In the genomic region with DNA sequence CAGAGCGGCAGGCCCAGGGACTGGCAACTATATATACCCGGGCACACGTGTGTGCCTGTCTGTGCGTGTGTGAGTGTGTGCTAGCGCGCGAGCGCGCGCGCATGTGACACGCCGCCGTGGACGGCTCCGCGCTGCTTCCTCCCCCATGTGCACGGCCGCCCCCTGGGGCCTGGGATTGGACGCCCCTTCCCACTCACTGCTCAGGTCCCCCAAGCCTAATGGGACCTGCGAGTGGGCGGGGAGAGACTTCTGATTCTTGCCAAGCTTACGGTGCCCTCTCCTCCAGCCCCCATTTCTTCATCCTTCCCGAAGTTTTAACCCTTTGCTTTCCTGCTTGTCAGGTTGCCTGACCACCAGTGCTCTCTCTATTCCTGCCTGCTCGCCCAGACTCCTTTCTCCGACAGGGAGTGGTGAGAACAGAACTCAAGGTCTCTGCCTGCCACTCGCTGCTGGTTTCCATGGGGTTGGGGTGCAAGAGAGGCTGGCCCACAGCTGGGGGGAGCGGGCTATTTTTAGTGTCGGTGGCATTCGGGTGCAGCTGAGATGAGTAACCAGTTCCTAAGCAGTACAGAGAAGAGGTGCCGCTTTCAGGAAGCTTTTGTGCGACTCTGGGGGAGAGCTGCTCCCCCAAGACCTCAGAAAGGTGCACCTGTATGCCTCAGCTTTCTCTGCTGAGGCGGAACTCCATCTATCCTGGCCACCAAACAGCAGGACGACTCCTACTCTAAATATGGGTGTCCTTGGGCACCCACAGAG, we compare ENCODE assay signal across 8 mouse cellular contexts. TPM values are rescaled to one million over a fixed set of nuclear protein-coding genes. Genes with fewer than 3 reads are reported as not detected.
DNase-seq lines count a peak whose midpoint lies in the region; ATAC-seq and TF ChIP-seq lines count a peak whose summit lies in the region.

No protein-coding gene starts in this region.

- 1% methylated on average over 22 of the region's 34 CpGs for WGBS in forebrain, embryonic 12.5 days
- under 1% methylated on average over 33 of the region's 34 CpGs for WGBS in hindbrain, postnatal 0 days
- WGBS in limb, embryonic 12.5 days: 2% methylated on average over 34 of the region's 34 CpGs
- WGBS in neural tube, embryonic 15.5 days: 2% methylated on average over 34 of the region's 34 CpGs

- H3K27me3 ChIP-seq in ES-Bruce4 (ENCODE audit: control insufficient read depth, insufficient read depth, low read length, poor library complexity, severe bottlenecking): peaks cover 11% of the 10 kb centered on the region; the same call in 1 of the 2 replicates
- peaks cover 79% of the 10 kb centered on the region for H3K27me3 ChIP-seq in forebrain, embryonic 12.5 days
- H3K27me3 ChIP-seq in hindbrain, postnatal 0 days (ENCODE audit: insufficient read depth, low read length): peaks cover 48% of the 10 kb centered on the region
- peaks cover 81% of the 10 kb centered on the region for H3K27me3 ChIP-seq in limb, embryonic 12.5 days
- H3K27me3 ChIP-seq in neural tube, embryonic 15.5 days (replicated peaks): peaks cover 72% of the 10 kb centered on the region

- no peaks in the 10 kb centered on the region for H3K36me3 ChIP-seq in ES-Bruce4 (ENCODE audit: control insufficient read depth, insufficient read depth, low read length, poor library complexity, severe bottlenecking)
- peaks cover 9% of the 10 kb centered on the region for H3K36me3 ChIP-seq in forebrain, embryonic 12.5 days (replicated peaks)
- no peaks in the 10 kb centered on the region for H3K36me3 ChIP-seq in hindbrain, postnatal 0 days (ENCODE audit: insufficient read depth, low read length)
- peaks cover 19% of the 10 kb centered on the region for H3K36me3 ChIP-seq in limb, embryonic 12.5 days
- peaks cover 10% of the 10 kb centered on the region for H3K36me3 ChIP-seq in neural tube, embryonic 15.5 days

- TF ChIP-seq CTCF in gastrocnemius, adult 2 months (IDR thresholded peaks at IDR 0.05): no peak
- TF ChIP-seq CTCF in ES-Bruce4 (IDR thresholded peaks at IDR 0.05; ENCODE audit: low read depth, low read length): no peak
- no peak for TF ChIP-seq CTCF in hindbrain, postnatal 0 days (IDR thresholded peaks at IDR 0.05; ENCODE audit: low read depth)

- no peaks in the 10 kb centered on the region for H3K9me3 ChIP-seq in ES-Bruce4 (replicated peaks; ENCODE audit: control insufficient read depth, insufficient read depth, low read length, poor library complexity, severe bottlenecking)
- H3K9me3 ChIP-seq in forebrain, embryonic 12.5 days: no peaks in the 10 kb centered on the region
- H3K9me3 ChIP-seq in hindbrain, postnatal 0 days (ENCODE audit: low read length): no peaks in the 10 kb centered on the region
- H3K9me3 ChIP-seq in limb, embryonic 12.5 days: no peaks in the 10 kb centered on the region
- H3K9me3 ChIP-seq in neural tube, embryonic 15.5 days (replicated peaks): no peaks in the 10 kb centered on the region

- 0 out of 2 replicates have a peak overlapping the region, but pooled peaks have one; percentile 43 for H3K9ac ChIP-seq in ES-Bruce4 (ENCODE audit: low read depth, poor library complexity, severe bottlenecking)
- H3K9ac ChIP-seq in forebrain, embryonic 12.5 days: peak overlapping the region; percentile 27; the same call in 1 of the 2 replicates
- peak overlapping the region; percentile 34 for H3K9ac ChIP-seq in hindbrain, postnatal 0 days (replicated peaks; ENCODE audit: low read length)
- H3K9ac ChIP-seq in limb, embryonic 12.5 days (replicated peaks): peak overlapping the region; percentile 51
- H3K9ac ChIP-seq in neural tube, embryonic 15.5 days (replicated peaks): peak overlapping the region; percentile 36

- H3K4me2 ChIP-seq in forebrain, embryonic 12.5 days: peak overlapping the region; percentile 63
- H3K4me2 ChIP-seq in hindbrain, postnatal 0 days (ENCODE audit: low read depth, low read length): peak overlapping the region; percentile 70
- H3K4me2 ChIP-seq in limb, embryonic 12.5 days: peak overlapping the region; percentile 77
- H3K4me2 ChIP-seq in neural tube, embryonic 15.5 days: peak overlapping the region; percentile 93

- no peak for TF ChIP-seq POLR2A in ES-Bruce4 (IDR thresholded peaks at IDR 0.05; ENCODE audit: insufficient read depth, low read length)

- H3K27ac ChIP-seq in gastrocnemius, adult 2 months: peak overlapping the region; percentile 28; the same call in 1 of the 2 replicates
- H3K27ac ChIP-seq in ES-Bruce4 (ENCODE audit: insufficient read depth, low read length): no peak overlapping the region
- no peak overlapping the region for H3K27ac ChIP-seq in forebrain, embryonic 12.5 days
- H3K27ac ChIP-seq in hindbrain, postnatal 0 days: no peak overlapping the region
- H3K27ac ChIP-seq in limb, embryonic 12.5 days: no peak overlapping the region
- no peak overlapping the region for H3K27ac ChIP-seq in neural tube, embryonic 15.5 days (replicated peaks)

- peak; percentile 74 for DNase-seq in gastrocnemius, adult 2 months
- DNase-seq in gastrocnemius, postnatal 36 days: no peak
- DNase-seq in hindbrain, postnatal 0 days (ENCODE audit: low spot score): peak; percentile 85
- no peak for DNase-seq in urinary bladder, postnatal 10 days (ENCODE audit: low spot score)

- no peak for TF ChIP-seq EP300 in ES-Bruce4 (IDR thresholded peaks at IDR 0.05; ENCODE audit: insufficient read depth, low read depth, low read length)

- no peaks in the 10 kb centered on the region for H3K4me1 ChIP-seq in ES-Bruce4 (ENCODE audit: control insufficient read depth, insufficient read depth, low read length)
- peaks cover 51% of the 10 kb centered on the region for H3K4me1 ChIP-seq in forebrain, embryonic 12.5 days
- peaks cover 25% of the 10 kb centered on the region; the same call in 1 of the 2 replicates for H3K4me1 ChIP-seq in hindbrain, postnatal 0 days (ENCODE audit: insufficient read depth, low read length)
- peaks cover 42% of the 10 kb centered on the region for H3K4me1 ChIP-seq in limb, embryonic 12.5 days (replicated peaks)
- H3K4me1 ChIP-seq in neural tube, embryonic 15.5 days: peaks cover 54% of the 10 kb centered on the region

- no peak; the same call in 1 of the 2 replicates for ATAC-seq in forebrain, embryonic 12.5 days (ENCODE audit: low FRiP score)
- ATAC-seq in hindbrain, postnatal 0 days: peak; percentile 58
- no peak for ATAC-seq in limb, embryonic 12.5 days (ENCODE audit: insufficient number of reproducible peaks, insufficient read depth, low FRiP score, low TSS enrichment, low read depth)
- peak; percentile 46 for ATAC-seq in neural tube, embryonic 15.5 days (ENCODE audit: low FRiP score)

- H3K4me3 ChIP-seq in gastrocnemius, adult 2 months: peak overlapping the region; percentile 76
- H3K4me3 ChIP-seq in ES-Bruce4 (ENCODE audit: low read depth, low read length): peak overlapping the region; percentile 19
- peak overlapping the region; percentile 42 for H3K4me3 ChIP-seq in forebrain, embryonic 12.5 days (replicated peaks)
- peak overlapping the region; percentile 50 for H3K4me3 ChIP-seq in hindbrain, postnatal 0 days (ENCODE audit: low read length)
- peak overlapping the region; percentile 48 for H3K4me3 ChIP-seq in limb, embryonic 12.5 days (replicated peaks)
- H3K4me3 ChIP-seq in neural tube, embryonic 15.5 days (replicated peaks): peak overlapping the region; percentile 49

- intact Hi-C loops in gastrocnemius, adult 2 months (cut with DNase I): no loop called here
- intact Hi-C loops in gastrocnemius, postnatal 36 days (cut with DNase I): no loop called here

RNA-seq across cellular contexts. Expression of gene Ddn, which starts 1.2 kb away (rescaled TPM):
- total RNA-seq in gastrocnemius, adult 2 months (2021): under 1 TPM; 0.33 to 0.78 TPM
- total RNA-seq in gastrocnemius, postnatal 36 days (2021): under 1 TPM; 0.28 to 0.96 TPM
- not detected in 2 replicates for polyA plus RNA-seq in ES-Bruce4 (2011; ENCODE audit: insufficient read depth, insufficient read length, low read depth, missing spikeins)
- 0.22 TPM in 1 of 2 replicates, not detected in the other for polyA plus RNA-seq in forebrain, embryonic 12.5 days (2016; fragmentation: Nextera tagmentation; extraction: Ambion mirVana)
- total RNA-seq in hindbrain, postnatal 0 days (2014; rRNA removed): 2.7 and 6.5 TPM in 2 replicates
- polyA plus RNA-seq in hindbrain, postnatal 0 days (2015; fragmentation: Nextera tagmentation; extraction: Ambion mirVana): 0.45 and 0.64 TPM in 2 replicates
- 0.23 TPM in 1 of 2 replicates, not detected in the other for polyA plus RNA-seq in limb, embryonic 12.5 days (2016; fragmentation: Nextera tagmentation; extraction: Ambion mirVana)
- 0.18 and 0.36 TPM in 2 replicates for polyA plus RNA-seq in neural tube, embryonic 15.5 days (2015; fragmentation: Nextera tagmentation; extraction: Ambion mirVana)

RNA-seq across cellular contexts. Expression of gene Wnt1, which starts 18.4 kb away (rescaled TPM):
- under 1 TPM in 1 of 2 experiments, not detected in 1; 0.08 TPM for total RNA-seq in gastrocnemius, adult 2 months (2021)
- not detected for total RNA-seq in gastrocnemius, postnatal 36 days (2021)
- not detected in 2 replicates for polyA plus RNA-seq in ES-Bruce4 (2011; ENCODE audit: insufficient read depth, insufficient read length, low read depth, missing spikeins)
- 0.18 and 0.61 TPM in 2 replicates for polyA plus RNA-seq in forebrain, embryonic 12.5 days (2016; fragmentation: Nextera tagmentation; extraction: Ambion mirVana)
- 0.05 TPM in 1 of 2 replicates, not detected in the other for total RNA-seq in hindbrain, postnatal 0 days (2014; rRNA removed)
- 0.52 and 0.59 TPM in 2 replicates for polyA plus RNA-seq in hindbrain, postnatal 0 days (2015; fragmentation: Nextera tagmentation; extraction: Ambion mirVana)
- polyA plus RNA-seq in limb, embryonic 12.5 days (2016; fragmentation: Nextera tagmentation; extraction: Ambion mirVana): not detected in 2 replicates
- 1.0 and 2.0 TPM in 2 replicates for polyA plus RNA-seq in neural tube, embryonic 15.5 days (2015; fragmentation: Nextera tagmentation; extraction: Ambion mirVana)

RNA-seq across cellular contexts. Expression of gene Prkag1, which starts 23.2 kb away (rescaled TPM):
- total RNA-seq in gastrocnemius, adult 2 months (2021): 10 to 100 TPM; 49.0 to 59.5 TPM
- total RNA-seq in gastrocnemius, postnatal 36 days (2021): 10 to 100 TPM; 39.3 to 50.3 TPM
- polyA plus RNA-seq in ES-Bruce4 (2011; ENCODE audit: insufficient read depth, insufficient read length, low read depth, missing spikeins): 51.0 and 61.0 TPM in 2 replicates
- 85.2 and 89.4 TPM in 2 replicates for polyA plus RNA-seq in forebrain, embryonic 12.5 days (2016; fragmentation: Nextera tagmentation; extraction: Ambion mirVana)
- total RNA-seq in hindbrain, postnatal 0 days (2014; rRNA removed): 62.4 and 99.4 TPM in 2 replicates
- 61.1 and 62.3 TPM in 2 replicates for polyA plus RNA-seq in hindbrain, postnatal 0 days (2015; fragmentation: Nextera tagmentation; extraction: Ambion mirVana)
- polyA plus RNA-seq in limb, embryonic 12.5 days (2016; fragmentation: Nextera tagmentation; extraction: Ambion mirVana): 81.4 and 88.4 TPM in 2 replicates
- polyA plus RNA-seq in neural tube, embryonic 15.5 days (2015; fragmentation: Nextera tagmentation; extraction: Ambion mirVana): 66.4 and 72.9 TPM in 2 replicates

RNA-seq across cellular contexts. Expression of gene Wnt10b, which starts 30.1 kb away (rescaled TPM):
- total RNA-seq in gastrocnemius, adult 2 months (2021): 1 to 10 TPM in 1 of 2 experiments, under 1 TPM in 1; 0.97 to 1.4 TPM
- total RNA-seq in gastrocnemius, postnatal 36 days (2021): under 1 TPM; 0.69 to 0.87 TPM
- 1.7 and 1.8 TPM in 2 replicates for polyA plus RNA-seq in ES-Bruce4 (2011; ENCODE audit: insufficient read depth, insufficient read length, low read depth, missing spikeins)
- polyA plus RNA-seq in forebrain, embryonic 12.5 days (2016; fragmentation: Nextera tagmentation; extraction: Ambion mirVana): 0.18 and 0.24 TPM in 2 replicates
- 1.4 and 4.5 TPM in 2 replicates for total RNA-seq in hindbrain, postnatal 0 days (2014; rRNA removed)
- polyA plus RNA-seq in hindbrain, postnatal 0 days (2015; fragmentation: Nextera tagmentation; extraction: Ambion mirVana): 0.29 TPM in 1 of 2 replicates, not detected in the other
- 1.5 and 1.7 TPM in 2 replicates for polyA plus RNA-seq in limb, embryonic 12.5 days (2016; fragmentation: Nextera tagmentation; extraction: Ambion mirVana)
- 0.08 and 0.72 TPM in 2 replicates for polyA plus RNA-seq in neural tube, embryonic 15.5 days (2015; fragmentation: Nextera tagmentation; extraction: Ambion mirVana)

RNA-seq across cellular contexts. Expression of gene Arf3, which starts 45.1 kb away (rescaled TPM):
- total RNA-seq in gastrocnemius, adult 2 months (2021): 1 to 10 TPM; 8.1 to 9.4 TPM
- total RNA-seq in gastrocnemius, postnatal 36 days (2021): 1 to 10 TPM; 7.4 to 8.2 TPM
- polyA plus RNA-seq in ES-Bruce4 (2011; ENCODE audit: insufficient read depth, insufficient read length, low read depth, missing spikeins): 58.4 and 59.3 TPM in 2 replicates
- 58.2 and 58.3 TPM in 2 replicates for polyA plus RNA-seq in forebrain, embryonic 12.5 days (2016; fragmentation: Nextera tagmentation; extraction: Ambion mirVana)
- total RNA-seq in hindbrain, postnatal 0 days (2014; rRNA removed): 127 TPM in 2 replicates
- polyA plus RNA-seq in hindbrain, postnatal 0 days (2015; fragmentation: Nextera tagmentation; extraction: Ambion mirVana): 80.7 and 92.9 TPM in 2 replicates
- 46.5 and 54.1 TPM in 2 replicates for polyA plus RNA-seq in limb, embryonic 12.5 days (2016; fragmentation: Nextera tagmentation; extraction: Ambion mirVana)
- 97.8 TPM in 2 replicates for polyA plus RNA-seq in neural tube, embryonic 15.5 days (2015; fragmentation: Nextera tagmentation; extraction: Ambion mirVana)

Comparison
In these comparisons a context has a peak if more than half of its experiments do, and no peak if none do; other contexts are left out.
1. DNase-seq: peak in gastrocnemius, adult 2 months (single experiment) and hindbrain, postnatal 0 days (single experiment); none in gastrocnemius, postnatal 36 days (0 of 2) and urinary bladder, postnatal 10 days (single experiment).
2. H3K4me3 ChIP-seq: peak in every context shown above with its lines; median percentile 76 in gastrocnemius, adult 2 months; 50 in hindbrain, postnatal 0 days; 49 in neural tube, embryonic 15.5 days; 48 in limb, embryonic 12.5 days; 42 in forebrain, embryonic 12.5 days; 19 in ES-Bruce4.
3. ATAC-seq: peak in hindbrain, postnatal 0 days (single experiment) and neural tube, embryonic 15.5 days (single experiment); none in forebrain, embryonic 12.5 days (single experiment) and limb, embryonic 12.5 days (single experiment).
4. Peak in every context shown above with its lines, with median percentiles within 50 percentile points of each other: H3K9ac ChIP-seq and H3K4me2 ChIP-seq.